Mouse (Mus musculus) lung, adult 2 months (tissue): ENCODE results near the gene Gsdma3.

Source experiments
- CTCF ChIP-seq: fragments of 200-500 bp; IDR thresholded peaks from 2 replicates; pipeline ENCODE4 v1.5.1; 2011; ENCODE audit warnings: mild to moderate bottlenecking, low read length, control low read depth; ENCODE audit not compliant: insufficient read depth
- POLR2A ChIP-seq: fragments of 200-500 bp; IDR thresholded peaks from 2 replicates; pipeline ENCODE4 v1.6.1; 2011; ENCODE audit warnings: low read depth, mild to moderate bottlenecking, control low read depth, low read length, borderline replicate concordance; ENCODE audit errors: extremely low read depth

DNA sequence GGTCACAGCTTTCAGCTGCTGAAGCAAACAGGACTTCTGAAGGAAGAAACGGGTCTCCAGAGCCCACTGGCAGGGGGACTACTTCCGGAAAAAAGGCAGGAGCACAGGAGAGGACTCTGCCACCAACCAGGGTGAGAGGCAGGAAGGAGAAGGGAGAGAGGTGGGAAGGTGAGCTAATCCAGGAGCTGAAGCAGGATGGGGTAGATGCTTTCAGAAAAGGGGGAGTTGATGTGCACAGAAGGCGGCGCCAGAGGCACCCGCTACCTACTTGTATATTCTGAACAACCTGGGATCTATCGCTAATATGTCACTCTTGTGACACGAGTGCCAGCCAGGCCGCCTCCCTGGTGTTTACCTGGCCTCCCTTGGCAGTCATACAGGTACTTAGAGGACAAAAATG is 28.2 kb upstream of the Gsdma3 start, which contains the start of gene Lrrc3c:
- TF ChIP-seq POLR2A (no peak), CTCF (no peak)
